Mouse (Mus musculus): ENCODE measurements around the gene Arsb. TPM values are rescaled to one million over a fixed set of nuclear protein-coding genes. Genes with fewer than 3 reads are reported as not detected.

Arsb gene
- 10 to 100 TPM in 1 of 2 experiments, 1 to 10 TPM in 1; 3.5 to 43.8 TPM for polyA plus RNA-seq (2012; fragmentation: generic; extraction: Trizol)

DNA sequence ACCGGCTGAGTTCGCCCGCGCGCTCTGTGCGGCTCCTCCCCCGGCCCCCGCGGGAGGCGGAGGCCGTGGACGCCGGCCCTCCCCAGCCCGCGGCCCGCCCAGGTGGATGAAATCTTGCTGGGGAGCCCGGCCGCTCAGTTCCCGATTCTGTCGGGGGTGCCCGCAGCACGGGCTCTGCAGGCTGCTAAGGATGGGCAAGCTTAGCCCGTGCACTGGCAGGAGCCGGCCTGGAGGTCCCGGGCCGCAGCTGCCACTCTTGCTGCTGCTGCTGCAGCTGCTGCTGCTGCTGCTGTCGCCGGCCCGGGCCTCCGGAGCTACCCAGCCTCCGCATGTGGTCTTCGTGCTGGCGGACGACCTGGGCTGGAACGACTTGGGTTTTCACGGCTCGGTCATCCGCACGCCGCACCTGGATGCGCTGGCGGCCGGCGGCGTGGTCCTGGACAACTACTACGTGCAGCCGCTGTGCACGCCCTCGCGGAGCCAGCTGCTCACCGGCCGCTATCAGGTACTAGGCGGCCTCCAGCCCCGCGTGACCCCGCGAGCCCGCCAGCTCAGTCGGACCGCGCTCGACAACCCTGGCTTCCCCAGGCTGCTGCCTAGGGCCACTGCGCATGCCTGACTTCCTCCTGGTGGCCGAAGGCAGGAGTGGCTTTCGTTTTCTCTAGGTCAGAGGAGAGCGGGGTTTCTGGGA is at the start of gene Arsb:
Arsb (plus strand) TSS at position 43 of the 691 bp plus-strand sequence.

Other genes with a start within 250 kb of the Arsb start
- gene Bhmt, start 133.7 kb upstream of the Arsb start, polyA plus RNA-seq (2012; fragmentation: generic; extraction: Trizol) = not detected
- not detected for gene Bhmt2, start 97.3 kb upstream of the Arsb start, polyA plus RNA-seq (2012; fragmentation: generic; extraction: Trizol)
- gene Dmgdh, start 97.2 kb upstream of the Arsb start, polyA plus RNA-seq (2012; fragmentation: generic; extraction: Trizol) = not detected